Mouse (Mus musculus): ENCODE results near the gene Cage1. TPM values are rescaled to one million over a fixed set of nuclear protein-coding genes. Genes with fewer than 3 reads are reported as not detected.

The Cage1 gene
- total RNA-seq, 1 experiment from 2014 or later = 1.0 TPM

DNA sequence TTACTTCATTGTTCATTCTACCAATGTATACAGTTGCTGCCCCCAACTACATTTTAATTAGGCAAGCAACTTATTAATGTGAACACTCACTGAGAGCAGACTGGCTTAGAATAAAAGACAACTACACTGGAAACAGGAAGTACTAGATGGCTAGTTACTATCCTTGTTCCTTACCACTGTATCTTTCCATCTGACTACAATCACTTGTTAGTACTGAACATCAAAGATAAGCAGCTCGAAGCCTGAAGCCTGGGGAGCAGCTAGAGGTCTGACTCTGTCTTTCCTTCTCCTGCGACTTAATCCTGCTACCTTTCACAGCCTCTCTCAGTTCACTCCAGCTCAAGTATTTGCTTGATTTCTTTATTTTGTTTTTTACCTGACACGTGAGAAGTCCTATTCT lies 18.1 kb downstream of the Cage1 start:
- ATAC-seq (replicated peaks; ENCODE audit: insufficient number of reproducible peaks, low FRiP score, low TSS enrichment, poor library complexity, severe bottlenecking) = no peak

DNA sequence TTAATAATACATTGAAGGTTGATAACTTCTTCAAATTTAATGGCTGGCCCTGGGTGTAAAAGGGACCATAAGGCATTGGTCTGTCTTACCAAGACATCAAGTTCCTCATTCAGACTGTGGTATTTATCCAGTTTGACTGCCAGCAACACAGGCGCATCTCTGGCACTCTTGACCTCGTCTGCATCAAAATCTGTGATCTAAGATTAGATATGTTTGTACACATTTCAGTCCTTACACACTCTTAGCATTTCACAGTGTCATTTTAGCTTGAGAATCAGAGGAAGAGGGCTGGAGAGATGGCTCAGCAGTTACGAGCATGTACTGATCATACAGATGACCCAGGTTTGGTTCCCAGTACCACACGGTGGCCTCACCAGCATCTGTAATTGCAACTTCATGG lies 21.3 kb downstream of the Cage1 start:
- ATAC-seq (replicated peaks; ENCODE audit: insufficient number of reproducible peaks, low FRiP score, low TSS enrichment, poor library complexity, severe bottlenecking) = no peak

DNA sequence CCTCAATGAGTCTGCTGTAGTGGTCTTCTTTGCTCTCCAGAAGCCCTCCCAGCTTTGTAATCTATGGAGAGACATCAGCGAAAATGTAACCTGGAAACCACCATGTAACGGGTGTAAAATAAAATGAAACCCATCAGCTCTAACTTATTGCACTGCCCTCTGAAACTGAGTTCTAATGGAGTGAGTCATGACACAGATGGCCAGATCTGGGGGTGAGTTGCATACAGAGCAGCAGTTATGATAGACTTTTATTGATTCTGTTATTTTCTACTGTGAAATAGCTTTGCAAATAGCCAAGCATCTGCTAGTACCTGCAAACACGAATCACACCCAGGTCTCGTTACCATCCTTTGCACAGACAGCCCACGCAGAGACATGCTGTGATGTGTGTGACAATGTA lies 24.4 kb downstream of the Cage1 start:
- no peak for ATAC-seq (replicated peaks; ENCODE audit: insufficient number of reproducible peaks, low FRiP score, low TSS enrichment, poor library complexity, severe bottlenecking)

DNA sequence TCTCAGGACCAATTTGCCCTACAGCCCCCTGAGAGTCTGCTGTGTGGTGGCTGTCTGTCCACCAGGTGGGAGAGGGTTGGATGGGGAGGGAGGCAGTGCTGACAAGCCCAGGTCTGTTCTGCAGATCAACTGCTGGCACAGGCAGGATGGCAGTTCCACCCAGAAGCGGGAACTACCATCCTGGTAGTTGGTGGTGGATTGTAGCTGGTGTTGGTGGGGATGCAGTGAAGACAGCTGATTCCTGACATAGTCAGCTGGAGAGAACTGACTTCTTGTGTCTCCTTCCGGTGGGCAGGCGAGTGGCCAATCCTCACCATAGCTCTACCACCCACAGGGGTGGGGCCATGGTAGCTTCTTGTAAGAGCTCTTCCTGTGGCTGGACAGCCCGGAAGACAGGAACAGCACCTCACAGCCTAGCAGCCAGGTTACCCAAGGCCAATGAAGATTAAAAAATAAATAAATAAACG lies 26.4 kb downstream of the Cage1 start:
- peak; percentile 91 for ATAC-seq (replicated peaks; ENCODE audit: insufficient number of reproducible peaks, low FRiP score, low TSS enrichment, poor library complexity, severe bottlenecking)

DNA sequence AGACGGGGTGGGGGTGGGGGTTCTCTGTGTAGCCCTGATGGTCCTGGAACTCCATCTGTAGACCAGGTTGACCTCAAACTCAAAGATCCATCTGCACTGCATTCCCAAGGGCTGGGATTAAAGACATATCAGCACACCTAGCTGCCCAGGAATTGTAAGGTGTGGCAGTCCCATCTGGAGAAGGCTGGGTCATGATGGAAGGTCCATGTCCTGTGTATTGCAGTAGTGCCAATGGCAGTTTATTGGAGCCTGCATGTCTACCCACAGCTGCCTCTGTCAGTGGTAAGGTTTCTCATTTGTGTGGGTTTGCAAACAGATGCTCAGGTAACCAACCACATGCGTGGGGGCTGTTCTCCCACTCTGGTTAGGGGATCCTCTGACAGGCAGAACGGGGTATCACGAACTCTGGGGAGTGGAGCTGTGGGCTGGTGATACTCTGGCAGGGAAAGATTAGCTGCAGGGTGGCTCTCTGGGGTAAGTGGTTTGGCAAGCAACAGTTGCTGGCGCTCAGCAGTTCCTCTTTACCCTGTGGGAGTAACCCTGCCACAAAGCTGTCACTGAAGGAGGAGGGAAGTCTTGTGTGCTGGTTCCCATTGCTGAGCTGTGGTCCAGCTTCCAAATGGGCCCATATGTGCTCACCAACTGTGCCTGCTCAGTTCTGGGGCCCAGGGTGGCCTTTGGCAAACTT lies 27.0 kb downstream of the Cage1 start:
- peak; percentile 92 for ATAC-seq (replicated peaks; ENCODE audit: insufficient number of reproducible peaks, low FRiP score, low TSS enrichment, poor library complexity, severe bottlenecking)

DNA sequence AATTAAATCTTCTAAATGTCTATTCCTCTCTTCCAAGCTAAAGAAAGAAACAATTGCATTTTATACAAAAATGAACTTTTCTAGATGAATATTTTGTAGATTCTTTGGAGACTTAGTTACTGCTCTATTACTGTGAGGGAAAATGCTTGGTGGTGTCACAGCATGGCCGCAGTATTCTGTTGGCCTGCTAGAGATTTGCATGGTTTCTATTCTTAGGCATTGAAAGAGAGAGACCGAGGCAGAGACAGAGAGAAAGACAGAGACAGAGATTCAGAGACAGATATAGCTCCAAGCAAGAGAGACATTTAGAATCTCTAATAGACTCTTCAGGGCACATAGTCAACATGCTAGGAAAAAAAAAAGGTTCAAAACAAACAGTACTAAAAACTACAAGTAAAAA lies 28.9 kb downstream of the Cage1 start:
- no peak for ATAC-seq (replicated peaks; ENCODE audit: insufficient number of reproducible peaks, low FRiP score, low TSS enrichment, poor library complexity, severe bottlenecking)

DNA sequence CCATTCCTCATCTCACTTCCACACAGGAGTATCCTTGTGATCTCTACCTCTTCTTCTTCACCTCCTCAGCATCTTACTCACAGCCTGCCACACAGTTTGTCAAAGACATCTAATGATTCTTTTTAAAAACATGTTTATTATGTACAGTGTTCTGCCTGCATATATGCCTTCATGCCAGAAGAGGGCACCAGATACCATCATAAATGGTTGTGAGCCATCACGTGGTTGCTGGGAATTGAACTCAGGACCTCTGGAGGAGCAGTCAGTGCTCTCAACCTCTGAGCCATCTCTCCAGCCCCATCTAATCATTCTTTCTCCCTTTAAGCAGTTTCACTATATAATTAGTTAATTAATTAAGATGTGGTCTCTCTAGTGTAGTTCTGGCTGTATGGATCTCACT lies 34.4 kb downstream of the Cage1 start:
- ATAC-seq (replicated peaks; ENCODE audit: insufficient number of reproducible peaks, low FRiP score, low TSS enrichment, poor library complexity, severe bottlenecking) = no peak

DNA sequence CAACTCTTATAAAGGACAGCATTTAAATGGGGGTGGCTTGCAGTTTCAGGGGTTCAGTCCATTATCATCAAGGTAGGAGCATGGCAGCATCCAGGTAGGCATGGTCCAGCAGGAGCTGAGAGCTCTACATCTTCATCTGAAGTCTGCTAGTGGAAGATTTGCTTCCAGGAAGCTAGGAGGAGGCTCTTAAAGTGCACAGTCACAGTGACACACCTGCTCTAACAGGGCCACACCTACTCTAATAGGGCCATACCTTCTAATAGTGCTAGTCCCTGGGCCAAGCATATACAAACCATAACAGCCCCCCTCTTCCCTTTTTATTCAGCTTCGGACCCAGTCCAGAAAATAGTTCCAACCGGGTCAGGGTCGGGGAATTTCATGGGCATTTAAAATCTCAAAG lies 37.2 kb downstream of the Cage1 start:
- ATAC-seq (replicated peaks; ENCODE audit: insufficient number of reproducible peaks, low FRiP score, low TSS enrichment, poor library complexity, severe bottlenecking) = no peak

DNA sequence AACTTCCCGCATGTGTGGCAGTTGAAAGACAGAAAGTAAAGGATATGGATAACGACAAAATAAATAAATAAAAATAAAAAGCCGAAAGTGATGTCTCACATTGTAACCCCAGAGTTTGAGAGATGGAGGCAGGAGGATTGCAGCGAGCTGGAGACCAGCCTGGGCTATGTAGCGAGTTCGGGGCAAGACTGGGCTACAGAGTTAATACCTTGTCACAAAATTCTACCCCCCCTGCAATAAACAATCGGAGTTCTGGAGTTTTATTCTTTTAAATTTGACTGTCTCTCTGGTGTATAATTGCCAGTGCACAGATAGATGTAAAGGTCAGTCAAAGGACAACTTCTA lies 42.5 kb downstream of the Cage1 start:
- ATAC-seq (replicated peaks; ENCODE audit: insufficient number of reproducible peaks, low FRiP score, low TSS enrichment, poor library complexity, severe bottlenecking) = no peak

DNA sequence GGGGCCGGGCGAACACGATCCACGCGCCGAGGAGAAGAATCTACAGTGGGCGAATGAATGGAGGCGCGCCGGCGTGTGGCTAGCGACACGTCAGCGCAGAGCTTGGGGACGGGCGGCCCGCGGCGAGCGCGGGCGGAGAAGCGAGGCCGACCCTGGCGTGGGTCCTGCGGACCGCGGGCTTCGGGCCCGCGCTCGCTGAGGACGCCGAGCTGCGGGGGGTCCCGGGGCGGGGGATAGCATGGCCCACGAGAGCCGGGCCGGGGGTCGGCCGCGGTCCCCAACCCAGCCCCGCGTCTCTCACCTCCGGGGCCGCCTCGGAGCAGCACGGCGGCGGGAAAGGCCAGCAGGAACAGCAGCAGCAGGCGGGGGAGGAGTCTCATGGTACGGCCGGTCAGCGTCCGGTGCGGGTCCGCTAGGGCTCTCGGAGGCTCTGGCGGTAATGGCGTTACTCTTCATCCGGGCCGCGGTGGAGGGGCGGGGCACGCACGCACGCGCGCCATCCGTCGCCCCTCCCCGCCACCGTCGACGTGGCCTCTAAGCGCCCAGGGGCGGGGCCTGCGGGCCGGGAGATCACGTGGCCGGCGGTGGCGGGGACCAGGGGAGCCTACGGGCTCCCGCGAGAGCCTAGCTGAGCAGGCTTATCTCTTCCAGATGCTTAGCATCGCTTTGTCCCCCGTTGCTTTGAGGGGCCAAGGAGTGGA lies 43.0 kb downstream of the Cage1 start, which contains the start of gene Ssr1:
Gene Ssr1 (minus strand): TSS at position 514 of the 701 bp plus-strand sequence.
- ATAC-seq (replicated peaks; ENCODE audit: insufficient number of reproducible peaks, low FRiP score, low TSS enrichment, poor library complexity, severe bottlenecking) = peak; percentile 91

DNA sequence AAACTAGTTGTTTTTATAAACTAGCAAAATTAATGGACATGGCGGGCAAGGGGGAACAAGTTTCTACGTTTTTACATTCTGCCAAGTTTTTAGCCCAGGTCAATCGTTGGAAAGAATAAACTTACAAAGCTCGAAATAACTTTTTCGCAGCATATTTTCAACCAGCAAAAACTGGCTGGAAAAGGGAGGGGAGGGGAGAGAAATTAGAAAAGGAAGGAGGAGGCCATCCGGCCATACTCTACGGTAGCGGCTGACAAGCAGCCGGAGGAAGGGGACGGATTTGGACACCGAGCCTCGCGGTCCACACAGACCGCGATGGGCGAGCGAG lies 43.5 kb downstream of the Cage1 start:
- ATAC-seq (replicated peaks; ENCODE audit: insufficient number of reproducible peaks, low FRiP score, low TSS enrichment, poor library complexity, severe bottlenecking) = no peak

DNA sequence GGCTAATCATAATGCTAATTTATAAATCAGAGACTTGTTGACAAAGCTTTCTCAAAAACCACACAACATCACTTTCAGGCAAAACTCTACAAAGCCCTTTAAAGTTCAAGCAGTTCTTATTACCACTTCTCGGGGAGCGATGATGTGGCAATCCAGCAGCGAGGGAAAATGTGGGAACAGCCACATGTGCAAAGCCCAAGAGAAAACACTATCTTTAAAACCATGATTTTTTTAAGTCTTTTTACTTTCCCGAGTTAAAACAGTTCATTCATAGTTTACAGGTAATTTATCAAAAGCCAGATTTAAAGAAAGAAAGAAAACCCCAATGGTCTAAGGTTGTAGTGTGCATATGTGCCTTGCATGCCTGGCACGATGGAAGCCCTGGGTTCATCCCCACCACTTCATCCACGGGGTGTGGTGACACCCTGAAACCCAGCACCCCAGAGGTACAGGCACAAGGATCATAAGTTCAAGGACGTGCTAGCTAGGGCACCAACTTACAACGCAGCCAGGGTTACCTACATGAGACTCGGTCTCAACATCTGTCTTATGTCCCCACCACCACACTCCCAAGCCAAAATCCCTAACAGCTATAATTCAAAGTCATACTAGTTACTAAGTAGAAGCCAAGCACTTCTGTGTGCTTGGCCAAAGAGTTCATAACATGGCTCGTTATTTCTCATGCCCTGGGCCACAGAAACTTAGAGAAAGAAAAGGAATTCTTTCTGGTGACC lies 44.1 kb downstream of the Cage1 start:
- no peak for ATAC-seq (replicated peaks; ENCODE audit: insufficient number of reproducible peaks, low FRiP score, low TSS enrichment, poor library complexity, severe bottlenecking)

DNA sequence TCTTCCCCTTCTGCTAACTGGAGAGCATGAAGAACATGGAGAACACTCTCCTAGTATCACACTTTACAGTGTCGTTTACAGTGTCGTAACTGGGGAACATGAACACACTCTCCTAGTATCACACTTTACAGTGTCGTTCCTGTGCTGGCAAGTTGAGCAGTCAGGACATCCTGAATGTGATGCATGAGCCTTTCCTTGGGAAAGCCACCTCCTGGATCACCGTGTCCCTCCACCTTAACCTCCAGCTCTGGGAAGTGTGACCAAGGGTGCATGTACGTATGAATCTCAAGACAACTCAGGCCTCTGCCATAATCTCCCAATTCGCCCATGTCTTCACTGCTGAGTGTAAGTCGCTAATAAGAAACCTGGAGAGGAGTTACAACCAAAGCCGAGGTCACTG lies 47.2 kb downstream of the Cage1 start:
- ATAC-seq (replicated peaks; ENCODE audit: insufficient number of reproducible peaks, low FRiP score, low TSS enrichment, poor library complexity, severe bottlenecking) = no peak

DNA sequence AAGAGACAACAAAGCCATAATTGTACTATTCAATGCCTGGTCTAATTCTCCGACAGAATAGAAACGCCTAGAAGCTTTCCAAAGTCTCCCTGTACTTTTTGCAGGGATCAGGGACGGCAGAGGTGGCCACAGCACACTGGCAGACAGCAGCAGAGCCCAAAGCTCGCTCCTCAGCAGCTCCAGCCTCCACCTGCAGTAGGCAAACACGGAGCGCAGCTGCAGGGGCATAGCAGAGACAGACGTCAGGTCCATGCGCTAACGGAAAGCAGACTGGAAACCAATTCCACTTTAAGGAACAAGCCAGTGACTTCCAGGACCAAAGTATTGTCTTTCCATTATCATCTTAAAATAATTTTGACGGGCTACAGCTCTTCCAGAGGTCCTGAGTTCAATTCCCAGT lies 50.7 kb downstream of the Cage1 start:
- ATAC-seq (replicated peaks; ENCODE audit: insufficient number of reproducible peaks, low FRiP score, low TSS enrichment, poor library complexity, severe bottlenecking) = no peak

DNA sequence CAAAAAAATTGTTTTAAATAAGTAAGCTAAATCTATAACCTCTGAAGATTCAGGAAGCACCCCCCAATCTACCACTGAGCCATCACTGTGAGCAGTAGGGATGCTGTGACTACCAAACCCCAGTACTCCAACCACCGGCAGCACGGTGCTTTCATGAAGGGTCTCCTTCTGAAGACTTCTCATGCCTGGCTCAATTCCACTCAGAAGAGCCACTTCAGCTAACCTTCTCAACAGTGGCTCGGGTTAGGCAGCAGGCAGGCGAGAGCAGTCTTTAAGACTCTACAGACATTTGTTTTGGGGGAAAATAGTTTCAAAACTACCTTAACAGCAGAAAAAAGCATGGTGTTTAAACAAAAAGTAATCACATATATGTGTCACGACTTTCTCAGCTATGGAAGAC lies 55.8 kb downstream of the Cage1 start:
- ATAC-seq (replicated peaks; ENCODE audit: insufficient number of reproducible peaks, low FRiP score, low TSS enrichment, poor library complexity, severe bottlenecking) = no peak

DNA sequence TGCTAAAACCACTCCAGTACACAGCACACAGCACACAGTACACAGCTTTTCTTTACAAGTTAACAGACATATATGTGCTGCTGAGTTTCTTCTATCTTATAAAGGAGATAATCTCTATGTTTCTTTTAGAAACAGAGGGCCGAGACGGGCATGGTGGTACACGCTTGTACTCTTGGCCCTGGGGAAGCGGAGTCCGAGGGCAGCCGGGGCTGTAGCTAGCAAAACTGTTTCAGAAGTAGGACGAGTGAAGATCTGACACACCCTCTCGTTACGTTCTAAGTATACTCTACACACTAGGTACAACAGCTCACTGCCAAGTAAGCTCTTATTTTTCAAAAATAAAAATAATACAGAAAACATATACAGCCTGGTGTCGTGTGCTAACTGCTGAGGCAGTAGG lies 56.5 kb downstream of the Cage1 start:
- ATAC-seq (replicated peaks; ENCODE audit: insufficient number of reproducible peaks, low FRiP score, low TSS enrichment, poor library complexity, severe bottlenecking) = no peak

DNA sequence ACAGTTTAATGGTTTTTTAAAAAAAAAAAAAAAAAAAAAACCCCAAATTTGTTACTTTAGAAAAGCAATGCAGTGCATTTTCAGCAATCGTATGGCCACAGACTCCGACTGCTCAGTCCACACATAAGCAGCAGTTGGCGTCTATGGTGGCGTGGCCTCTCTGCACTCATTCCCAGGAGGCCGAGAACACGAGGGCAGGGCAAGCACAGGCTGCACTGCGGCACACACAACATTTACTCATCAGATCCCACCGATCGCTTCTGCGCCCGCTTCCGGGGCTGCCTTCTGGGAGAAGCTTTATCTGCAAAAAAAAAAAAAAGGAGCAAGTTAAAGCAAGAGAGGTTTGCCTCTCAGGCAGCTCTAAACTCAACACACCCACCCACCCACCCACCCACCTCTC lies 57.4 kb downstream of the Cage1 start:
- ATAC-seq (replicated peaks; ENCODE audit: insufficient number of reproducible peaks, low FRiP score, low TSS enrichment, poor library complexity, severe bottlenecking) = no peak

DNA sequence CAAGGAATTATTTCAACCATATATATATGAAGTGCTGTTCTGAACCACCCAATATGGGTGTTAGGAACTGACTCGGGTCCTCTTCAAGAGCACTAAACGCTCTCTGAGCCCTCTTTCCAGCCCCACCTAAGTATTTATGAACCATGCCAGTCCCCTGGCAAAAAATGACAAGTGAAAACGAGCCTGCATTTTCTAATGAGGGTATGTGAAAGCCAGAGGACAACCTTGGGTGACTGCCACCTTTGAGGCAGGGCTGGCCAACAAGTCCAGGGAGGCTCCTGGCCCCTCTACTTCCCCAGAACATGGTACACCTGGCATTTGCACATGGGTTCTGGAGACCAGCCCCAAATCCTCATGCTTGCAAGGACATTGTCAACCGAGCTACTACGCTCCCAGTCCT lies 62.1 kb downstream of the Cage1 start:
- ATAC-seq (replicated peaks; ENCODE audit: insufficient number of reproducible peaks, low FRiP score, low TSS enrichment, poor library complexity, severe bottlenecking) = no peak

DNA sequence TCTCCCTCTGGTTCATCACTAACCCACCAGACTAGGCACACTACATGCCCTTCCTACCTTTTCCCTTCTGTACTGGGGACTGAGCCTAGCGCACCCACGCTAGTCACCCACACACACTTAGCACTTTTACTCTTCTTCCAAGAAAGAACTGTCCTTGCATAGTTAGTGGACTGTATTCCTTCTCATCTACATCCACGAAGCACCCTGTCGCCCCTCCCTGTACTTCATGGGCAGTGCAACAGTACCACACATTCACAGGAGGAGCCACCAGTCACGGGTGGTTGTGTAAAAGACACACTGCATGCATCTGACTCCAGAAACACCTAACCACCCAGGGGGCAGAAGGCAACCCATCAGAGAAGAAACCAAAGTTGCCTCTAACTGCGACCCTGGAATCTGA lies 62.8 kb downstream of the Cage1 start:
- no peak for ATAC-seq (replicated peaks; ENCODE audit: insufficient number of reproducible peaks, low FRiP score, low TSS enrichment, poor library complexity, severe bottlenecking)

DNA sequence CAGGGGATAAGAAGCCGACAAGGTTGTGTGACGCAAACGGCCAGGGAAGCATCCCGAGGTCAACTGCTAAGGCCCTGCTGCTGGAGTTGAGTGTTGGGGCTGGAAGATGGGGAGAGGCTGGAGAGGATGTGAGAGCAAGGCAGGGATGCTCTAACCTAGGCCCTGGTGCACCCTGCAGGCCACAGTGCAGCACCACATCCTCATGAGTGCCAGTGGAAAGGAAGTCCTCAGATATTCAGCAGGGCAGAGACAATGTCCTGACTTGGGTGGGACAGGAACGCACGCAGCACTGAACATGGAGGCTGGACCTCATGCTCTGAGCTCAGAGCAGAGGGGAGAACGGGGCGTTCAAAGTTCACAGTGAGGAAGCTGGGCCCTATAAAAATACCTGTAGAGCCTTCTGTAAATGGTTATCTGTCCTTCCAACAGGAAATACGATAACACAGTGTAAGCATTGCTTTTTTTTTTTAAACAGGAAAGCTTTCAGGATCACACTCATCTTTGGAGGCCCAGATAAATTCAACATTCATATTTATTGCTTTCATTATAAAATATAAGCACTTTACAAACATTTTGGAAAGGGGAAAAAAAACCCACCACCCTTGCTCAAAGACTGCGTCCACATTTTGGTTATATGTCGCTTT lies 65.9 kb downstream of the Cage1 start:
- ATAC-seq (replicated peaks; ENCODE audit: insufficient number of reproducible peaks, low FRiP score, low TSS enrichment, poor library complexity, severe bottlenecking) = no peak
